Mouse (Mus musculus) splenic B cell, adult 2 months (primary cell): ENCODE measurements around the gene Krt87.

Source experiments
- DNase-seq: peaks from one replicate; pipeline ENCODE4 v3.0.0-alpha.2; 2011; ENCODE audit warnings: low read depth, low spot score
- H3K27me3 ChIP-seq: 2 replicates; pipeline ENCODE4 v1.6.1; 2012; ENCODE audit warnings: mild to moderate bottlenecking, low read length, moderate library complexity, mixed read lengths; ENCODE audit not compliant: control insufficient read depth, poor library complexity, insufficient read depth, severe bottlenecking
- H3K36me3 ChIP-seq: 2 replicates; pipeline ENCODE4 v1.6.1; 2012; ENCODE audit warnings: mild to moderate bottlenecking, low read length, moderate library complexity, mixed read lengths; ENCODE audit not compliant: control insufficient read depth, poor library complexity, insufficient read depth, severe bottlenecking

The Krt87 gene

DNA sequence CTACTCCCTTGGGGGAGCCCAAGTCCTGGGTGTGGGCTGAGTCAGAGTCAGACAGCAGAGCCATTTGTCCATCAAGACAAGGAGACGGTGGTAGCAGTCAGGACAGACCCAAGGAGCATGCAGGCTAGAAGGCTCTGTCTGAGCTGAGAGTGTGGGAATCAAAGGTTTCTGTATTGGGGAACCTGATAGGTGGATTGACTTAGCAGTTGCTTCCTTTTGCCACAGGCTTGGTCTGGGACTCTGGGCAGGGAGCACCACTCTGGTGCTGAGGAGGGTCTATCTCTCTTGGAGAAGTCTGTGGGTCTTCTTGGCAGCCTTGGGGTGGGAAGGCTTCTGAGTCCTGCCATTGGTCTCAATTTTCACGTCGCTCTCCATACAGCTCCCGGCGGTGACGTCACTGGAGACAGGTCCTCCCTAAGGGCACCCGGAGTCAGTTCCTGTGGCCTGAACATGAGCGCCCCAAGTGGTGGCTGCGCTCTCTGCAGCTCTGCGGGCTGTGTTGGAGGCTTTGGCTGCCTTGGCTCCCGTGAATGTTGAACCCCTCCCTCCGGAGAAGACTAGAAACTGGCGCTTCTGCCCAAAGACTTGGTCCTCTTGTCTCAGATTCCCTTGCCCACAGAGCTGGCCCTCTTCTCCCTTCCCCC lies 14.6 kb upstream of the Krt87 start:
- no peaks in the 10 kb centered on the region for H3K36me3 ChIP-seq
- DNase-seq, result peak; percentile 46
- no peaks in the 10 kb centered on the region for H3K27me3 ChIP-seq

DNA sequence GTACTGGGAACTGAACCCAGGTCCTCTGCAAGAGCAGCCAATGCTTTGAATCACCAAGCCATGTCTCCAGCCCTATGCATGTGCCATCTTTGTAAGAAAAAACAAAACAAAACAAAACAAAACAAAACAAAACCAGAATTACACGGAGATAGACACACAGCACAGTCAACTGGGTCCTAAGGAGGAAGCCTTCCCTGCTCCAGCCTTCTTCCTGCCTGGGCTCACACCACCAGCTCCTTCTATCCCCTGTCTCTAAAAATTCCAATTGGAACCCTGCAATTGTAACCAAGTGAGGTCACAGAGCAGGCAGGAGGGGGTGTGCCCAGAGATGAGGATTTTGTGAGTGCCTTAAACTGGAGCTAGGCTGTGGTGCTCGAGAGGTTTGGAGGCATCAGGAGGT lies 8.8 kb upstream of the Krt87 start, which contains the start of gene Krt88:
Gene Krt88, plus strand, starts transcription at position 301 of the 400 bp plus-strand sequence.
- H3K27me3 ChIP-seq, result no peaks in the 10 kb centered on the region
- no peak for DNase-seq
- H3K36me3 ChIP-seq, result no peaks in the 10 kb centered on the region

DNA sequence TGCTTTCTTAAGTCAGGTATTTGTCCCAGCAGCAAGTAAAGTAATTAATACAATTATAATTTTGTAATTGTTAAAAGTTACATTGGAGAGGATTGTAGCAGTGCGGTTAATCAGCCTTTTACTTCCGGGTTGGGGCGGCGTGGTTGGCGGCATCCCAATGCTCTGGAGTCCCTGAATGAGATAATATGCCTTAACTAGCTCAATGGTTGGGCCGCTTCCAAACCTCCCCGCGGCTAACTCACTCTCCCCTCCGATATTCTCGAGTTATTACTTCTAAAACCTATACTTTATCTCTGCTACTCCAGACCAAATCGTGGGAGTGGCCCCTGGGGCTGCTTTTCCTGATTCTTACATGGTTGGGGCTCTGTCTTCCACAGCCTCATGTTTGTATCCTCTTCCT lies 8.0 kb upstream of the Krt87 start:
- DNase-seq, result no peak
- H3K36me3 ChIP-seq, result no peaks in the 10 kb centered on the region

DNA sequence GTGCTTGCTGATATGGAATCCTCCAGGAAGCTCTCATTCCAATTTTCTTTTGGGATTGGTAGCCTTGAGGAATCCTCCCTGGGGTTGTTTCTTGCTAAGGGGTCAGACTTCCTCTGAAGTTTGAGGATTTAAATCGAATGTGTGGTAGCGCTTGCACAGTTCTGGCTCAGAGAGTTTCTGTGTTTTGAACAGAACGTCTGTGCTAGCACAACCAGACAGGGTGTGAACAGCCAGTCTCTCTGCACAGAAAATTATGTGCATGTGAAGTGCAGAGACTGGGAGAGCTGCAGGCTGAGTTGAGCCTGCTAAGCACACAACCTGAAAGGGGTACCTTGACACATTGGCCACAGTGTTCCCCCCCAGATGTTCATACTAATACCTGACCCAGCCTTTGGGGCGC lies 2.2 kb upstream of the Krt87 start:
- H3K36me3 ChIP-seq, result no peaks in the 10 kb centered on the region
- no peak for DNase-seq
- H3K27me3 ChIP-seq, result no peaks in the 10 kb centered on the region

More for the DNA sequence above, 8.0 kb upstream of the Krt87 start:
- H3K27me3 ChIP-seq, result no peaks in the 10 kb centered on the region

DNA sequence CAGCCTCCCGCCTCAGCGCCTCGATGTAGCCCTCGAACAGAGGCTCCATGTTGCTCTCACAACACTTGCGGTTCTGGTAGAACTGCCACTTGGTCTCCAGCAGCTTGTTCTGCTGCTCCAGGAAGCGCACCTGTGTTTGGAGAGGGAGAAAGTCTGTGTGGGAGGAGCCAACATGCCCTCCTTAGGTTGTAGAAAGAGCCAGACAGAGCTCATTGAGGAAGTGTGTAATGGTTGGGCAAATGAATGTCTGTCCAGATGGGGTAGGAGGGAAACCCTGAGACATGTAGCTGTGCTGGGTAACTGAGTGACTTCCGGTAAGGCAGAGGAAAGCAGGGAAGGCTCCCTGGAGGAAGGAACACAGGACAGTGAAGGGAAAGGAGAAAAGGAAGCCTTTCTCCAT lies 2.0 kb downstream of the Krt87 start:
- no peaks in the 10 kb centered on the region for H3K27me3 ChIP-seq
- DNase-seq, result no peak
- no peaks in the 10 kb centered on the region for H3K36me3 ChIP-seq

DNA sequence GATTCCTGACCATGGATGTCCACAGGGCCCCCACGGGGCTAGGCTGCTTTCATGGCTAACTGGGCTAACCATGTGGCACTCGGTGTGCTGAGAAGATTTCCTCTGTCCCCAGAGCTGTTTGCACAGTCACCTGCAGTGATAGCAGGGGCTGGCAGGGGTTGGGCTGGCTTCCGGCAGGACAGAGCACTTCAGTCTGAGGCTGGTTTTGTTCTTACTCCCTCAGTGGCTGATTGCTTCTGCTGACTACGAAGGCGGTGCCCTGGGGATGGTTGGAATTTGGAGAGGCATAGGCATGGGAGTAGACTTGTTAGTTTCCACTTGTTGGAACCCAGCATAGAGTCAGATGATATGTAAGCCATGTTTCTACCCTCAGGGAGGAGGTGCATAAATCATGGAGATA lies 13.7 kb downstream of the Krt87 start:
- no peaks in the 10 kb centered on the region for H3K36me3 ChIP-seq
- H3K27me3 ChIP-seq, result no peaks in the 10 kb centered on the region
- no peak for DNase-seq

DNA sequence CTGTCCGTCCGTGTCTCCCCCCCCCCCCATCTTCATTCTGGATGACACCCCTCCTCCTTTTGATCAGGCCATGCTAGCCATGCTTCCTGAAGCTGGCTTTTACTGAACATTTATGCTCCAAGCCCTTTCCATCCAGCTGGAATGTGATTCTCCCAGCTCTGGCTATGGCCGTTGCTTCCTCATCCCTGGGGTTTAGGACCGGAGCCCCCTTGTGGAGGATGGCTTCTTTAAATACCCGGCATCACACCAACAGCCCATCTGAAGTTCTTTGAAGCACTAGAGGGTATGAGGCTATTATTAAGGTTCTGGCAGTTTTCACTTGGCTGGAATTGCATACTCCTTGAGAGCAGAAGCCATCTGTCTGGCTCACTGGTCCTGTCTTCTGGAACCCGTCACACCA lies 17.7 kb downstream of the Krt87 start:
- no peak for DNase-seq
- no peaks in the 10 kb centered on the region for H3K36me3 ChIP-seq
- H3K27me3 ChIP-seq, result no peaks in the 10 kb centered on the region

DNA sequence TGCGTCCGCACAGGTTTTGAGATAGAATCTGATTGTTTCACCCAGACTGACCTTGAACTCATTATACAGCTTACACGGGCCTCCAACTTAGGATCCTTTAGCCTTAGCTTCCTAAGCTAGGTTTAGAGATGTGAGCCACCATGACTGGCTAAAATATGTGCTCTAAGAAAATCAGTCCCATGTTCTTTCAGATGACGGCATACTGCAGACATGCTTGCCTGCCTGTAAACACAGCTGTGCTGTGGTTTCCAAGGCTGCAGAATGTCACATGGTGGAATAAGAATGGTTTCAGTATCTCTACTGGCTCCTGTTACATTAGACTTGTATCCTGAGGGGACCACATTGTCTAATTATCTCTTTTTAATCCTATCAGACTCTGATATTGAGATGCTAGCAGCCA lies 19.7 kb downstream of the Krt87 start:
- DNase-seq, result no peak
- Histone ChIP-seq H3K36me3 (no peaks in the 10 kb centered on the region), H3K27me3 (no peaks in the 10 kb centered on the region)

DNA sequence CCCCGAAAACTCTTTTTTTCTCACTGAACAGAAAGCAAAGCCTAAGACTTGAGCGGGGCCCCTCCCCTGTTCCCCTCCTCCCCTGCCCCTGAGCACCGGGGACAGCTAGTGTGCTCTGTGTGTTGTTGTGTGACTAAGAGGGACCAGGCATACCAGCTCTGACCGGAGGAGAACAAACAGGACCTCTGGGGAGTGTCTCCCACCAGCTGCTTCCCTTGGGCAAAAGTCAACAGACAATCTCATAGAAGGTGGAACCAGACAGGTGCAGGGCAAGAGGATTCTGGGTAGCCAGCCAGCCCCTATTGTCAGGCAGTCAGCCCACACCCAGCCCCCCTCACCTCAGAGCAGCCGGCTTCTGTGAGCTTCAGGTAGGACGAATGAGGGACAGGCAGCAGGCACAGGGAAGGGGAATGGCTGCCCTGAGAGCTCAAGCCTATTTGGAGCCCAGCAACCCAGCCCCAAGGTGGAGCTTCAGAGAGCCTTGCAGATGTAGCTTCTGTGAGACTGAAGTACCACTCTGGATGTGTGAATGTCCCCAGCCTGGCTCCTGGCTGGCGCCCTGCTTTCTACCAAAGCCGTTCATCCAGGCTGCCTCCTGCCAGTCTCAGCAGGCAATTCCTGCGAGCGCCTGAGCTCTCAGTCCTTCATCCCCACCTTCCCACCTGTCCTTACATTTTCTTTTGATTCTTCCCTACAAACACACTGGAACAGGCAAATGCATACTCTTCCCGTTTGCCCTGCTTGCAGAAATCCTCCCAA lies 23.6 kb downstream of the Krt87 start:
- Histone ChIP-seq H3K27me3 (no peaks in the 10 kb centered on the region), H3K36me3 (no peaks in the 10 kb centered on the region)
- no peak for DNase-seq

DNA sequence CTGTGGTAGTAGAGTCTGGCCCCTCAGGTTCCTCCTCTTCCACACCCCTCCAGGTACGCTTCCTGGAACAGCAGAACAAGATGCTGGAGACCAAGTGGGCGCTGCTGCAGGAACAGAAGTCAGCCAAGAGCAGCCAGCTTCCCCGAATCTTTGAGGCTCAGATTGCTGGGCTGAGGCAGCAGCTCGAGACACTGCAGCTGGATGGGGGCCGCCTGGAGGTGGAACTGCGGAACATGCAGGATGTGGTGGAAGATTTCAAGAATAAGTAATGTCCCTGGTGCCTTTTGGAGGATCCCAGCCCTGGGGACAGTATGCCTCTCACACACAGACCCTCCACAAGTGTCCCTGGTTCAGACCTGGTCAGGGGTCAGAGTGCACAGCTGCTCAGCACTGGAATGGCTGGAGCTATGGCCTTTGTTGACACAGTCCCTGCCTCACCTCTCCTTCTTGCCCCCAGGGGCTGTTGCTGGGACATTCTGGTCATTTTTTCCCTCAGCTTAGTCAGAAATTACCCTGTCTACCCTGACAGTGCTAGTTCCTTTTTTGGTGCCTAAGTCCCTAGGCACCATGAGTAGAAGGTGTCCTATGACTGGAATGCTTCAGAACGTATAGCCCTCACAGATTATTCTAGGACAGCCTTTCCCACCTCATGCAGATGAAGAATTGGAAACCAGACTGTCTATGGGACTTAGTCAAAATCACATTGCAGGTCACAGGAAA lies 24.5 kb downstream of the Krt87 start:
- no peaks in the 10 kb centered on the region for H3K36me3 ChIP-seq
- no peak for DNase-seq

DNA sequence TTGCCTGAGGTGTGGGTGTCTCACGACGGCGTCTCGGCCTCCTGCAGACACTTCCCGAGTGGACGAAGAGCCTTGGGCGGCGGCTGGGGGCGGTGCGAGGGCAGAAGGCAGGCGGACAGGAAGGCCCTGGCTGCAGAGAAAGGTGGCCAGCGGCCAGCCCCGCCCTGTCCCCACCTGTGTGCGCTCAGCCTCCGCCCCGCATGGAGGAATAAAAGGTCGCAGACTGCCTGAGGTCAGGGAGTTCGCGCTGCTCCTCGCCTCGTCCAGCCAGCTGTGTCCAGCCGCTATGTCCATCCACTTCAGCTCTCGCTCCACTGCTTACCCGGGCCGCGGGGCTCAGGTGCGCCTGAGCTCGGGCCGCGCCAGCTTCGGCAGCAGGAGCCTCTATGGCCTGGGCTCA lies 26.4 kb downstream of the Krt87 start:
- Histone ChIP-seq H3K36me3 (no peaks in the 10 kb centered on the region), H3K27me3 (no peaks in the 10 kb centered on the region)
- no peak for DNase-seq

More for the DNA sequence above, 24.5 kb downstream of the Krt87 start:
- H3K27me3 ChIP-seq, result no peaks in the 10 kb centered on the region

DNA sequence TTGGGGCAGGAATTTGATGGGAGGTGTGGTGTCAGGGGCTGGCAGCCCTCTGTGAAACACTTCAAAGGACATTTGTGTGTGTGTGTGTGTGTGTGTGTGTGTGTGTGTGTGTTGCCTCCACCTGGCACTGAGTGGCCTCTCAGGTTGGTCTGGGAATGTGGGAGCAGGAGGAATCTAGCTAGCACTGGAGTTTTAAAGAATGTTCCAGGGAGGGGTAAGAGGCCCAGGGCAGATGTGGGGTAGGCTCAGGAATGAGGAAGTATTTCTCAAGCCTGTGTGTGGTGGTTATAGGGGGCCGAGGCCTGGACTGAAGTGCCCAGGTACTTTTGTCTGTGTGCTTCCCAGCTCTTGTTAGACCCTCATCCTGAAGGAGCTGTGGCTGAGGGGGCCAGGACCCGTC lies 27.8 kb downstream of the Krt87 start, which contains the start of gene Krt7:
Gene Krt7, plus strand, starts transcription at position 269 of the 400 bp plus-strand sequence.
- no peak for DNase-seq
- Histone ChIP-seq H3K27me3 (no peaks in the 10 kb centered on the region), H3K36me3 (no peaks in the 10 kb centered on the region)

DNA sequence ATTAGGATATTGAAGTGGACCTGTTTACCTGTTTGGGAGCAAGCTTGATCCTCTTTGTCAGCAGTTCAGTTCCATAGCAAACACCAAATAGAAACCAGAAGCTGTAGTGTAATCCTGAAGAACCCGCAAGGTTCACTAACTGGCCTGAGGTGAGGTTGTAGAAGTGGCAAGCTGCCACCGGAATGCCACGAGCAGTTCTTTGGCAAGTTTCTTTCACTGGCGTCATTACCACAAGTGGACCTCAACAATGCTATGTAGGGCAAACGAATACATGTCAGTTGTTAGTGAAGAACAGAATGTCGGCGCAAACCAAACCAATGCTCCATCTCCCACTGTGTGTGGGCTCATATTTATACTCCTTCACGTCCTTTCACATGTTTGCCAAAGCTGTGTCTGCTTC lies 40.3 kb downstream of the Krt87 start:
- no peaks in the 10 kb centered on the region for H3K27me3 ChIP-seq
- no peaks in the 10 kb centered on the region for H3K36me3 ChIP-seq
- no peak for DNase-seq

DNA sequence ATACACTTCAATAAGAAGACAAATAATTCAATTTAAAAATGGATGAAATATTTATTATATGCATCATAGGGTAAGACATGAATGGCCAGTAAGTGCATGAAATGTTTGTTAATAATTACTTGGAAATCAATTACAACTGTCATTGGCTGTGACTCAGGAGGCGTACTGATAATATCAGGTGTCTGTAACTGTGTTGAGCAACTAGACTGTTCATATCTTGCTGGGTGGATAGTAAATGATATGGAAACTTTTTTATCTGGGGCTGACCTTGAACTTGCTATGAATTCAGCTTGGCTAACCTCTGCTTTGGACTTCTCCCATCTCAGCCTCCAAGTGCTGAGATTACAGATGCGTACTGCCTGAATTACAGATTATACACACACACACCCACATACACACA lies 40.9 kb downstream of the Krt87 start:
- no peak for DNase-seq
- Histone ChIP-seq H3K36me3 (no peaks in the 10 kb centered on the region), H3K27me3 (no peaks in the 10 kb centered on the region)

DNA sequence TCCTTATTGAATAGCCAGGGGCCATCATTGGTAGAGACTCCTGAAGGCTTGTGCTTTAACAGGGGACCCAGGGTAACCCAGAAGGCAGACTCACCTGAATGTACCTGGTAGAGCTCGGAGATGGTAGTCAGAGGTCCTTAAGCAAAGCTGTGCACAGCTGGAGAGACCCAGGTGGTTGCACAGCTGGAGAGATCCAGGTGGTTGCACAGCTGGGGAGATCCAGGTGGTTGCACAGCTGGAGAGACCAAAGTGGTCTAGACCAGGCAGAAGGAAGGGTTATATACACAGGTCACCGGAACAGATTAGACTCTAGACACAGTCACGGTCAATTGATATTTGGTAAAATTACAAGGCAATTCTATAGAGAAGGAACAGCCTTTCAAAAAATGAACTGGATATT lies 41.7 kb downstream of the Krt87 start:
- no peaks in the 10 kb centered on the region for H3K27me3 ChIP-seq

More for the DNA sequence above, 41.7 kb downstream of the Krt87 start:
- no peaks in the 10 kb centered on the region for H3K36me3 ChIP-seq
- DNase-seq, result no peak
